Mouse (Mus musculus) heart, postnatal 0 days (tissue): Measurements from ENCODE around the gene Slc25a21.

Experiments used
- CTCF ChIP-seq: IDR thresholded peaks from 2 replicates; pipeline ENCODE4 v1.5.1; 2016; ENCODE audit warnings: antibody characterized with exemption, control low read depth, low read depth
- EP300 ChIP-seq: IDR thresholded peaks from 2 replicates; pipeline ENCODE4 v1.6.1; 2016; ENCODE audit warnings: antibody characterized with exemption, low read depth

- no peak for TF ChIP-seq CTCF
- TF ChIP-seq EP300 = no peak
Measured at GRCm38 (mm10) chr12:56827808-56828384, 369.4 kb downstream of the Slc25a21 start.
